Mouse (Mus musculus) erythroid progenitor cell, adult 5-6 weeks (primary cell): Measurements from ENCODE around the gene Gls2. TPM values are rescaled to one million over a fixed set of nuclear protein-coding genes. Genes with fewer than 3 reads are reported as not detected.
"Not testable (repeated sequence)": the region's sequence is repeated elsewhere in the genome, so short reads cannot be mapped to it uniquely, and the experiment has no call there.

Experiments
- ATAC-seq: replicated peaks from 2 replicates; pipeline ENCODE4 v1.8.0; 2016; ENCODE audit warnings: moderate number of reproducible peaks, mild to moderate bottlenecking, moderate TSS enrichment, inconsistent platforms; ENCODE audit not compliant: poor library complexity, low FRiP score, severe bottlenecking
- total RNA-seq, 2 experiments: library from RNA; stranded (forward) in 1 of 2; stranded (reverse) in 1 of 2; fragments of 150-400 nt in 1 of 2; fragments of 186-747, 209-891 nt in 1 of 2; gene quantifications; 2 replicates each; pipeline versions ENCODE4 v1.2.3 to v1.2.4; 2015 to 2017; ENCODE audit warnings: low replicate concordance in 2 of 2

Gls2 gene
- total RNA-seq (2015; ENCODE audit: low replicate concordance) (12.6 TPM in 1 of 2 replicates, not detected in the other), total RNA-seq (2017; ENCODE audit: low replicate concordance) (not detected in 2 replicates)

DNA sequence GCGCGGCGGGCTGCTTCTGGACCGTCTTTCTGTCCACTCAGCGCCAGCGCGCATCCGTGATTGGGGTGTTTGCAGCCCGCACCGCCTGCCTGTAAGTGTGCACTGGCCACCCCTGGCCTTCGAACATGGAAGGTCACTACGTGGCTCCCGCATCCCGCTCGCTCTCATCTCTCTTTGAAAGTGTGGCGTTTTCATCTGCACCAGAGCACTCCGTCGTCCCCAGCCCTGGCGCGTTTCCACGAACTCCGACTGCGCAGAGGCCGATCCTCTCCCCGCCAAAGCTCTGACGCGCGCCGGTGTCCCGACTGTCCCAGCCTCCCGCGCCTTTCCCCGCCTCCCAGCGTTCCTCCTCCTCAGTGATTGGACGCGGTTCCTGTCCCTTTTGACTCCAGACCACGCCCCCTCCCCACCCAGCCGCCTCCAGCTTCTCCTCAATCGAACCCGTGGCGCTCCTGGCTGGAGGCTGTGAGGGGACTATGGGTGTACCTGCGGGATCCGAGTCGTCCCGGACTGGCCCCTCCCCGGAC, at the start of gene Gls2:
Gls2 (plus strand) TSS at position 434 of the 527 bp plus-strand sequence.
- ATAC-seq, result peak; percentile 99

DNA sequence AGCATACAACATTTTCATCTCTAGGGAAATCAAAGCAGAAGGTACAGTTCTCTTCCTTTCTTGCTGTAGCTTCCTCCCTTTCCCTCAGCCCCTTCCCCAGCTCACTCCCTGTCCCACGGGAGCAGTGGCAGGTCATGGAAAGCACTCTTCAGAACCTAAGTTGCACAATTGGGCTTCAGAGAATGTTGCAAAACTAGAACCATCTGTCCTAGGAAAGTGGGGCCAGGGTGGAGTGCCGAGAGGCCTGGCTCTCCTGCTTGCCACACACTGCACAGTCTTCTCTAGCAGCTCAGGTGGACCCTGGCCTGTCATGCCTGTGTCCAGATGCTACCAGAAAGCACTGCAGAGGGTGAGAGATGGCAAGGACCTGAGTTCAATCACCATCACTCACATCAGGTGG, 49.3 kb upstream of the Gls2 start:
- ATAC-seq, result no peak

DNA sequence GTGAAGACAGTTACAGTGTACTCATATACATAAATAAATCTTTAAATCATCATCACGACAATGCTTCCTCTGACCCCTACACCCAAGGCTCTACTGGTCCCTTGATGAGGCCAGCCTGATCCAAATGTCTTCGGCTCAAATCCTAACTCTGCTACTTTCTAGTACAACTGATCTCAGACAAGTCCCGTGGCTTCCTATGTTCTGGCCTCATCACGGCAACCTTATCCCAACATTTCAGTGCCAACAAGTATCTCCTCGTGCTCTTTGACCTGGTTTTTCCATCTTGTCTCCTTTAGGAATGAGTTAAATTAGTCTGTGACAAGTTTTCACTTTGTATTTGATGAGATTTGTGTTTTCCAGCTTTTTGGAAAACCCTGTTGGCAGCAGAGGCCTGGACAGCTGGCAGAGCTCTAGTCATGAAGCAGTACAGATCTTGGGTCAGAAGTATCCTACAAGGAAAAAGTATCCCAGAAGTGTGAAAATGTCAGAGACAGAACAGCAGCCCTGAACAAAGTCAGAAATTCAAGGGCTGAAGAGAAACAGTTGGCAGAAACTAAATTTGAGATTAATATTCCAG, 45.4 kb upstream of the Gls2 start:
- no peak for ATAC-seq

DNA sequence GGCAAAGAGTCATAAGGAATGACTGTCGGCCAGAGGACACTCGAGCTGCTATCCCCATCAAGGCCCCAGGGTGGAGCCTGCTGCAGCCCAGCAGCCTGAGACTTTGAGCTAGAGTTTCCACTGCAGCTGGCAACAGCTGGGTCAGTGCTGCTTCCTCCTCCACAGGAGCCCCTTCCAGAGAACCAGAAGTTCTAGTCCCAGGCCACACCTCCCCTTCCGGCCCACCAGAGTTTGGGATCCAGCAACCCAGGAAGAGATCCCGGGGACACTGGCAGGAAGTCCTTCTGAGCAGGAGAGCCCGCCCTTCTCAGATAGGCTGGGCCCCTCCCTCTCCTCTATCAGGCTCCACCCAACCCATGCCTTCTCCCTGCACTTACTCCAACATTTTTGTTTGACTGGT, 44.7 kb upstream of the Gls2 start:
- ATAC-seq, result peak; percentile 99

DNA sequence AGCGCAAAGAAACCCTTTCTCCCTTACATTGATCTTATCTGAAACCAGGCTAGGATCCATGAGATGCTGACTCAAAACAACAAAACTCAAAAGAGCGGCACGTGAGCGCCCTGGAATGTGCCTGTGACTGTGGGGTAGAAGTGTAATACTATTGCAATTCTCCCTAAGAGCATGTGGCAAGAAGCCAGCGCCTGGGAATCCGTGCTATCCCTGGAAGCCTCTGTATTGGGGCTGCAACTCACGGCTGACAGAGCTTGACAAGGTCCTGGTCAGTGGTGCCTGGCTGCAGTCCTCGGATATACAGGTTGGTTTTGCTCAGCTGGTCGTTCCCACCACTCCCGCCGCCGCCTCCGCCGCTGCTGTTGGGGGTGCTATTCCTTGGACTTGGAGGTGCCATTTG, 43.3 kb upstream of the Gls2 start:
- no peak for ATAC-seq

DNA sequence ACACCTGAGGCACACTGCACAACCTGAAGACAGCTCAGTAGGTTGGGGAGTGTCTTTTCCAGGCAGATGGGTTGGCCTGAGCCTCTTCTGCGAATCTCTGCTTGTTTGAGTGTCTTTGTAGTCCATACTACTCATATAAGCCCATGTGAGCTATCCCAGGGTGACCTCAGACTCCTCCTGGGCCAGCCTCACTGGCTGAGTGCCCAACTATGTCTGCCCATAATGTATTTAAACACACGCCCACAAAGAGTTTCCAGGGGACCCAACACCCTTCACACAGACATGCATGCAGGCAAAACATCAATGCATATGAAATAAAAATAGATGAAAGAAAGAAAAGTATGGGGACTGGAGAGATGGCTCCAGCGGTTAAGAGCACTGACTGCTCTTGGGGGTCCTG, 40.3 kb upstream of the Gls2 start:
- no peak for ATAC-seq

DNA sequence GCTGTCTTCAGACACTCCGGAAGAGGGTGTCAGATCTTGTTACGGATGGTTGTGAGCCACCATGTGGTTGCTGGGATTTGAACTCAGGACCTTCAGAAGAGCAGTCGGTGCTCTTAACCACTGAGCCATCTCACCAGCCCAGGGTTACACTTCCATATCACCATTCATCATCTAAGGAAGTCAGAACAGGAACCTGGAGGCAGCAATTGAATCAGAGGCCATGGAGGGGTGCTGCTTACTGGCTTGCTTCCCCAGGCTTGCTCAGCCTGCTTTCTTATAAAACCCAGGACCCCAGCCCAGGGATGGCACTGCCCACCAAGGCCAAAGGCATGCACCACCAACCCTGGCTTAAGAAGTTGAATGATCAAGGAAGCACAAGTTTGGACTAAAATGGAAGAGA, 28.5 kb upstream of the Gls2 start:
- not testable (repeated sequence) for ATAC-seq

DNA sequence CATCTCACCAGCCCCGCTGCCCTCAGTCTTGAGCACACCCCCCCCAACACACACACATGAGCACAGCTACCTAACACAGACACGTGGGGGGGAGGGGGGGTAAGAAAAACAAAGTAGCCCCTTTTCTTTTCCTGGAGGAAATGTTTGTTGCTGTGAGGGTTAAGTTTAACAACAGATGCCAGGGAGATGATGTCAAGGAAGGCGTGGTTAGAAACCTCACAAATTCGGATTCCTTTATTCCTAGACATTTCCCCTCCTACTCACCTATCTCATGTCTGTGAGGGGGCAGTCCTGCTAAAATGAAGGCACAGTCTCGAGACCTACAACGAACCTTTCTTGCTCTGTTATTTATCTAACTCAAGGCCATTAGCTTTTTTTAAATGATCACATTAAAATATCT, 27.2 kb upstream of the Gls2 start:
- no peak for ATAC-seq

DNA sequence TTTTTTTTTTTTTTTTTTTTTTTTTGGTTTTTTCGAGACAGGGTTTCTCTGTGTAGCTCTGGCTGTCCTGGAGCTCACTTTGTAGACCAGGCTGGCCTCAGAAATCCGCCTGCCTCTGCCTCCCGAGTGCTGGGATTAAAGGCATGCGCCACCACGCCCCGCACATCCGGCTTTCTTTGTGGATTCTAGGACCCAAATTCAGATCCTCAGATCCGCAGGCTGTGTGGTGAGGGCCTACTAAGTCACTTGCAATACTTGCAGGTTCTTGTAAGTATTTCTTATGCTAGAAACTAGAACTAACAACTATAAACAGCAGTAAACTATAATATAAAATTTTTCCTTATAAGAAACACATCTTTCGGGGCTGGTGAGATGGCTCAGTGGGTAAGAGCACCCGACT, 22.9 kb upstream of the Gls2 start:
- ATAC-seq, result not testable (repeated sequence)

DNA sequence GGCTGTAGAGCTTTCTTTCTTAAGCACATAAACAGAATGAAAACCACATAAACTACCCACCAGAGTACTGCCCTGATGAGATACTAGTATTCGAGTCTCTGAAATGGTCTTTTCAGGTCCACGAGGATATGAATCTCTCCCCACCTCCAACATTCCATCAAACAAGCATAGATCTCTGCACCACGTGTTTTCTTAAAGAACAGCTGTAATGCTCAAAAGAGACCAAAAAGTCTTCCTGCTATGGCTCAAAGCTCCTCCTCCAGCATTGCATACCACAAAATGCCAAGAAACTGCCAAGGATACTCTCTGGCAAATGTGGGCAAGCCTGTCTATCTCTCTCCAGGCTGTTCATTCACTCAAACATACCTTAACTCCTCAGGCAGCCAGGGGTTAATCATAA, 19.0 kb upstream of the Gls2 start:
- ATAC-seq, result no peak

DNA sequence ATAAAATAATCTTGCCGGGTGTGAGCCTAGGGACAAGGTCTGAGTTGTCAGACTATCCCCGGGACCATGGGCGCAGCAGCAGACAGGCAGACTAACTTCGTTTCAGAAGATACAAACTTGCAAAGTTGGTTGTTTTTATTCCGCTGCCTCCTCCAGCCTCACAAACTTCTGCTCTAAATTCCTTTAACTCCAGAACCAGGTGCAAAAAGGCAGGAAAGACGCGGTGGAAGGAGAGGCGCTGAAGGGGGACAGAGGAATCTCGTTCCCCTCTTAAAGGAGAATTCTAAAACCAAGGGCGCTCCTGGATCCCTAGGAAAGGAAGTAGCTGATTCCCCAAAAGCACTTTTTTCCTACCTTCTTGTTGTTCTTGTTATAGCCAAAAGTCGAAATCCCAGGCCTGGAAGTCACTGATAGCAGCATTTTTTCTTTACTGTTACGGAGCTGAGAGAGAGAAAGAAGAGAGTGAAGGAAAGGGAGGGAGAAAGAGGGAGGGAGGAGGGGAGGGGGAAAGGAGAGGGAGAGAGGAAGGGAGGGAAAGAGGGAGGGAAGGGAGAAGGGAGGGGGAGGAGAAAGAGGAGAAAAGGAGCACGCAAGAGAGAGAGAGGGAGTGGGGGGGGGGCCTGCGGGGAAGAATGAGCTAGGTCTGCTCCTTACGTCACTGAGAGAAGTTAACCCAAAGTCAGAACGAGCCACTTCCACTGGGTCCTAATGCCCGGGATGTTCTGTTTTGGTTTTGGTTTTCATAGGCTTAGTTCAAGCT, 18.1 kb upstream of the Gls2 start:
- ATAC-seq, result peak; percentile 88

DNA sequence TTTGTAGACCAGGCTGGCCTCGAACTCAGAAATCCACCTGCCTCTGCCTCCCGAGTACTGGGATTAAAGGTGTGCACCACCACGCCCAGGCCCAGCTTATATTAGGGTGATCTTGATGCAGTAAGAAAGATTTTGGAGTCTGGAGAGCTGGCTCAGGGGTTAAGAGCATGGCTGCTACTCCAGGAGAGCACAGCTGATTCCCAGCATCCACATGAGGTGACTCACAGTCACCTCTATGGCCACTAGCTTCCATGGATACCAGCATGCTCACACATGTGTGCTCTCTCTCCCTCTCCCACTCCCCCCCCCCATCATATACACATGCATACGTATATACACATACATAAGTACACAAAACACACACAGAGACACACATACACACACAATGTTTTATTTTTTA, 16.9 kb upstream of the Gls2 start:
- no peak for ATAC-seq

DNA sequence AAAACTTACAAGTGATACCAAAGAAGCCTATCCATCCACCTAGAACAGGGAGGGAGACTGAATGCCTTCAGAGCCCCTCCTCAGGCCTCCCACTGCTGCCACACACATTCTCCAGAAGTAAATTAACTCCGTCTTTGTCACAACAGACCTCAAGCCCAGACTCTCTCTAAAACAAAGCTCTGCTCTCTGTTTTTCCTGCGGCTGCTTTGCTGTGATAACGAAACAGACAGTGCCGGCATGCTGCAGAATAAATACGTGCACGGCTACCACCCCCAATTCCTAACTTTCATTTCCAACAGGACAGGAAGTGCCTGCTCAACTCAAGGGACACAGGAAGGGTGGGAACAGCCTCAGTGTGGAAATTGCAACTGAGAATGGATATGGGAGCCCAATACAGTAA, 14.3 kb upstream of the Gls2 start, which contains the start of gene Rbms2:
Rbms2 (minus strand) TSS at position 309 of the 400 bp plus-strand sequence.
- no peak for ATAC-seq

DNA sequence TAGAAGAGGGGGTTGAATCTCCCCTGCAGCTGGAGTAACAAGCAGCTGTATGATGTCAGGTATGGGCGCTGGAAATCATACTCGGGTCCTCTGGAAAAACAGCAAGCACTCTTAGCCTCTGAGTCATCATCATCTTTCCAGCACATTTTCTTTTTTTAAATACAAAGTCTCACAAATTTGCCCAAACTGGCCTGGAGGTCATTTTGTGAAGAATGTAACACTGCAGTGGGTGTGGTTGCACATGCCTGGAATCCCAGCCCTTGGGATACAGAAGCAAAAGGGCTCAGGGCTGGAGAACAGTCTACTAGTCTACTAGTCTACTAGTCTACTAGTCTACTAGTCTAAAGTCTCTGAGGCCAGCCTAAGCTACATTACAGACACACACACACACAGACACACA, 10.0 kb upstream of the Gls2 start:
- ATAC-seq, result no peak

DNA sequence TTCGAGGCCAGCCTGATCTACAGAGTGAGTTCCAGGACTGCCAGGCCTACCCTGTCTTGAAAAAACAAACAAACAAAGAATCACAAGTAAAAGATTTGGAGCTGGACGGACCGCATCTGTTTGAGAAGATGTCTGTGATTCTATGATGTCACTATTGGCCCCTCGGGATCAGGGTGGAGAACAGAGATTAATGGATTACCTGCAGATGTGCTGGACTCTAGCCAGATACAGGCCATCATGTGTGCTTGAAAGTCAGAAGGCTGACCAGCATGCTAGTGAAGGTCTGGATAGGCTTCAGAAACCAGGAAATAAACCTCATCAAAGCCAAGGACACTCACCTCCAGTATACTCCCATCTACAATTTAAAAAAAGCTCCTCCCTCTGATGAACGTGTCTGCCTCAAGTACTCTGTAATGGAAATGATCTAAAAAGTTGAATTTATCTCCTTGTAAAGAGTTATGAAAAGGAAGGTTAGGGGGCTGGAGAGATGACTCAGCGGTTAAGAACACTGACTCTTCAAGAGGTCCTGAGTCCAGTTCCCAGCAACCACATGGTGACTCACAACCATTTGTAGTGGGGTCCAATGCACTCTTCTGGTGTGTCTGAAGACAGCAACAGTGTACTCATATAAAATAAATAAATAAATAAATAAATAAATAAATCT, 8.8 kb upstream of the Gls2 start:
- ATAC-seq, result no peak

DNA sequence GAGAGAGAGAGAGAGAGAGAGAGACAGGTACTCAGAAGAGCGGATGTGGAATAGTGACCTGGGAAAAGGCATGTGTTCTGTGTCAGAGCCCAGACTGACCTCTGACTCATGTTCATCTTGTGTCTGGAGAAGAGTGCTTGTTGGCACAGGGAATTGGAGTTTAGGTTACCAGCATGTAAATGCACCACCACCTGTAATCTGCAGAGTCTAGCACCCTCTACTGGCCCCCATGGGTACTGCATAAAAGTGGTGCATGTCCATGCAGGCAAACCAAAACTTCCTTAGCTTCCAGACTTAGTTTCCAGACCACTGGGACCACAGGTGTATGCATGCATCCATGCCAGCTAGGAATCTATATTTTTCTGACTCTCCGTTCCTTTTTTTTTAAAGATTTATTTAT, 8.3 kb upstream of the Gls2 start:
- peak; percentile 76 for ATAC-seq

DNA sequence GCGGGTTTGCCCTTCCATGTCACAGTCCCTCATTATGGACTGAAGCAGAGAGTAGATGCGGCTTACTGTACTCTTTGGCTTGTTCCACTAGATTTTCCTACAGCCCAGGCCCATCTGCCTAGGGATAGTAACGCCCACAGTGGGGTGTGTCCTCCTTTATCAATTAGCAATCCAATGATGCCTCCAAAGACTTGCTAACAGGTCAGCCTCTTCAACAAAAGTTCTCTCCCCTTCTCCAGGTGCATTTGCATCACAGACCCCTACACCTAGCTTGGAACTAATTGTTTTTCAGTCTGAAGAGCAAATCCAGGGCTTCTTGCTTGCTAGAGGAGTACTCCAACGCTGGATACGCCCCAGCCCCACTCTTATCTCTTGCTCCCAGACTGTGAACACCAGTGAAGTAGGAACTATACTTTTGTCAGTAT, 7.1 kb upstream of the Gls2 start:
- peak; percentile 92 for ATAC-seq

DNA sequence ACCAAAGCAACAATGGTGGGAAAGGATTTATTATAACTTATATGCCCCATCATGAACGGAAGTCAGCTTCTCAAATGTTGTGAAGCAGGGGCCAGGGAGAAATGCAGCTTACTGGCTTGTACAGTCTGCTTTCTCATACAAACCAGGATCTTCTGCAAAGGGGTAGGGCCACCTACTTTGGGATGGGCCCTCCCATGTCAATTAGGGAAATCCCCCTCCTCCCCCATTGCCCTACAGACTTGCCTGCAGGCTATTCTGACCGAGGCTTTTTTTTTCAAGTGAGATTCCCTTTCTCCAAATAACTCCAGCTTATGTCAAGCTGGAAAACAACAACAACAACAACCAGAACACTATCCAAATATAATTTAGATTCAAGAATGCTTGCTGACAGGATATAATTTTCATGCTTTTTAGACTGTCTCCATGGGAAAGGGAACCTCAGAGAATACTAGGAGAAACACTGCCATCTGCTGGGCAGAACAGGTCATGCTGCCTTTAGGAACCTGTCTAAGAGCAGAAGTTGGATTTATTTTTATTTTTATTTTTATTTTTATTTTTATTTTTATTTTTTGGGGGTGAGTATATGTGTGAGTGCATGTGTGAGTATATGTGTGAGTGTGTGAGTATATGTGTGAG, 5.9 kb upstream of the Gls2 start:
- ATAC-seq, result peak; percentile 63

DNA sequence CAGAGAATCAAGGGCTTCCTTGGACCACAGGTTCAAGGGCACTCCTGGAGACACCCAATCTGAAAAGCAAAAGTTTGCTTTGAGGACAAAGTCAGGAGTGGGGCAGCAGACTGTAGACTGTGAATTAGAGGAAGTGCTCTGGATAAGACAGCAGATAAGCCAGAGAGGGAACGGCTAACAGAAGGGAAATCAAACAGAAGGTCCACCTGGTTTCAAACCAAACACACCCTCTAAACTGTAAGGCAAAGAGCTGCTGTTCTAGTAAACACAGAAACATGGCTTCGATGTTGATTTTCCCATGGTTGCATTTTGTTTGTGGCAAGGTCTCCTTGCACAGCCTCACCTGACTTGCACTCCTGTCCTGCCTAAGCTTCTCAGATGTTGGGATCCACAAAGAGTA, 2.8 kb upstream of the Gls2 start:
- ATAC-seq, result no peak

DNA sequence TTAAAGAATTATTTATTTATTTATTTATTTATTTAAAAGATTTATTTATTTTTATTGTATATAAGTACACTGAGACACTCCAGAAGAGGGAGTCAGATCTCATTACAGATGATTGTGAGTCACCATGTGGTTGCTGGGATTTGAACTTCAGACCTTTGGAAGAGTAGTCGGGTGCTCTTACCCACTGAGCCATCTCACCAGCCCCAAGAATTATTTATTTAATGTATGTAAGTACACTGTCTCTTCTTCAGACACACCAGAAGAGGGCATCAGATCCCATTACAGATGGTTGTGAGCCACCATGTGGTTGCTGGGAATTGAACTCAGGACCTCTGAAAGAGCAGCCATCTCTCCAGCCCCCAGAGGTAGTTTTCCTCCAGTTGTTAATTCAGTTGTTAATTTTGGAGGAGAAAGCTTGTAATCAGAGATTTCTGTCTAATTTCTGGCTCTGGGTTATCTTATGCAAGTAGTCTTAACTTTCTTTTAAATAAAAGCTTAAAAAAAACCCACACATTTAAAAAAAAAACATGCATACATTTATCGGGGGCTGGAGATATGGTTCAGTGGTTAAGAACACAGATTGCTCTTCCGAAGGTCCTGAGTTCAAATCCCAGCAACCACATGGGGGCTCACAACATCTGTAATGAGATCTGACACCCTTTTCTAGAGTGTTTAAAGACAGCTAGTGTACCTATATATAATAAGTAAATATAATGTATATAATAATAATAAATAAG, 2.1 kb upstream of the Gls2 start:
- ATAC-seq, result not testable (repeated sequence)
